Mouse (Mus musculus) stomach, postnatal 0 days (tissue): ENCODE results near the gene Ldha. TPM values are rescaled to one million over a fixed set of nuclear protein-coding genes. Genes with fewer than 3 reads are reported as not detected.
A peak's percentile ranks its signal among the peaks of the same experiment; 100 is the strongest.
"Not testable (repeated sequence)": the region's sequence is repeated elsewhere in the genome, so short reads cannot be mapped to it uniquely, and the experiment has no call there.

ENCODE experiments used
- ATAC-seq: fragments of 200-750 bp; cut with Nextera tagmentation; 2 replicates; pipeline ENCODE4 v1.8.0; 2017; ENCODE audit not compliant: low FRiP score, low TSS enrichment
- DNase-seq: peaks from one replicate; pipeline ENCODE4 v3.0.0-alpha.2; 2016; ENCODE audit warnings: low spot score
- H3K27ac ChIP-seq: fragments of 300-500 bp; sonication (generic); replicated peaks from 2 replicates; pipeline ENCODE4 v1.5.1; 2014; ENCODE audit warnings: mild to moderate bottlenecking, control low read depth
- H3K27me3 ChIP-seq: fragments of 300-500 bp; sonication (generic); 2 replicates; pipeline ENCODE4 v1.6.1; 2014; ENCODE audit warnings: low read length; ENCODE audit not compliant: control insufficient read depth, insufficient read depth
- H3K36me3 ChIP-seq: fragments of 300-500 bp; sonication (generic); 2 replicates; pipeline ENCODE4 v1.6.1; 2014; ENCODE audit warnings: low read length, mixed read lengths; ENCODE audit not compliant: control insufficient read depth, insufficient read depth
- H3K4me1 ChIP-seq: fragments of 300-500 bp; sonication (generic); replicated peaks from 2 replicates; pipeline ENCODE4 v1.6.1; 2014; ENCODE audit warnings: antibody characterized with exemption; ENCODE audit not compliant: control insufficient read depth, insufficient read depth
- H3K4me2 ChIP-seq: fragments of 300-500 bp; sonication (generic); replicated peaks from 2 replicates; pipeline ENCODE4 v1.6.1; 2014; ENCODE audit warnings: low read depth, mild to moderate bottlenecking, control low read depth, moderate library complexity
- H3K4me3 ChIP-seq: fragments of 300-500 bp; sonication (generic); 2 replicates; pipeline ENCODE4 v1.5.1; 2014; ENCODE audit warnings: low read depth, low read length, control low read depth
- H3K9ac ChIP-seq: fragments of 300-500 bp; sonication (generic); 2 replicates; pipeline ENCODE4 v1.6.1; 2014; ENCODE audit warnings: mild to moderate bottlenecking, low read length, control low read depth, mixed read lengths
- H3K9me3 ChIP-seq: fragments of 300-500 bp; sonication (generic); 2 replicates; pipeline ENCODE4 v1.6.1; 2016; ENCODE audit warnings: low read length; ENCODE audit not compliant: control insufficient read depth
- CTCF ChIP-seq: IDR thresholded peaks from 2 replicates; pipeline ENCODE4 v1.5.1; 2016; ENCODE audit warnings: antibody characterized with exemption, low read depth, mild to moderate bottlenecking, moderate library complexity
- EP300 ChIP-seq: optimal IDR thresholded peaks from 2 replicates; pipeline ENCODE3; 2016; ENCODE audit warnings: antibody characterized with exemption
- WGBS: fragments of 180-500 bp; shearing (Covaris S2); extraction: QIAGEN DNeasy Blood & Tissue Kit; methylation state at CpG from one replicate; pipeline ENCODE4 v1.1.7; 2014; 5-methylcytosine and 5-hydroxymethylcytosine counted together
- polyA plus RNA-seq: library from polyadenylated mRNA; unstranded; fragments of >200 nt; fragmentation: Nextera tagmentation; extraction: Ambion mirVana; gene quantifications from 2 replicates; pipeline ENCODE4 v1.2.1, GENCODE M21; 2015

Gene Ldha
- polyA plus RNA-seq, 1 experiment from 2014 or later, result 816 TPM

- H3K9ac ChIP-seq, result no peak overlapping the region
- no peak overlapping the region for H3K4me2 ChIP-seq
- ATAC-seq (no peak), DNase-seq (no peak)
- no peak overlapping the region for H3K4me3 ChIP-seq
- WGBS, result 94% methylated on average over 6 of the region's 6 CpGs
- H3K9me3 ChIP-seq, result no peaks in the 10 kb centered on the region
- H3K27me3 ChIP-seq, result no peaks in the 10 kb centered on the region
- no peak for TF ChIP-seq EP300
- TF ChIP-seq CTCF, result no peak; the same call in 1 of the 2 replicates
- H3K27ac ChIP-seq, result no peak overlapping the region
- H3K36me3 ChIP-seq, result peaks cover 13% of the 10 kb centered on the region
- H3K4me1 ChIP-seq, result no peaks in the 10 kb centered on the region
These were observed 30.9 kb upstream of the Ldha start for GRCm38 (mm10) chr7:46810325-46810724.

- Histone ChIP-seq H3K4me1 (no peaks in the 10 kb centered on the region), H3K27ac (no peak overlapping the region), H3K36me3 (peaks cover 21% of the 10 kb centered on the region), H3K27me3 (no peaks in the 10 kb centered on the region), H3K9ac (no peak overlapping the region), H3K9me3 (no peaks in the 10 kb centered on the region), H3K4me3 (no peak overlapping the region), H3K4me2 (no peak overlapping the region)
- ATAC-seq (no peak), DNase-seq (no peak)
- 90% methylated on average over 4 of the region's 4 CpGs for WGBS
- TF ChIP-seq EP300, result no peak
- no peak for TF ChIP-seq CTCF
These were observed 27.3 kb upstream of the Ldha start for GRCm38 (mm10) chr7:46814012-46814411.

GRCm38 (mm10) chr7:46820876-46821632 lies 20.2 kb upstream of the Ldha start:
- not testable (repeated sequence) for H3K4me3 ChIP-seq, ATAC-seq, H3K4me1 ChIP-seq, H3K9me3 ChIP-seq, H3K4me2 ChIP-seq, DNase-seq, H3K9ac ChIP-seq, H3K27ac ChIP-seq, H3K27me3 ChIP-seq
- WGBS, result 61% methylated on average over 15 of the region's 15 CpGs
- H3K36me3 ChIP-seq, result peaks cover 21% of the 10 kb centered on the region

GRCm38 (mm10) chr7:46827046-46827802 lies 14.1 kb upstream of the Ldha start:
- Histone ChIP-seq H3K36me3 (peaks cover 3% of the 10 kb centered on the region; the same call in 1 of the 2 replicates), H3K9ac (no peak overlapping the region), H3K27ac (no peak overlapping the region), H3K4me3 (no peak overlapping the region), H3K27me3 (no peaks in the 10 kb centered on the region), H3K4me2 (no peak overlapping the region; the same call in 1 of the 2 replicates), H3K9me3 (no peaks in the 10 kb centered on the region), H3K4me1 (no peaks in the 10 kb centered on the region)
- ATAC-seq, result 0 out of 2 replicates have a peak, but pooled peaks have one; percentile 54
- 45% methylated on average over 20 of the region's 20 CpGs for WGBS
- no peak for DNase-seq
- no peak for TF ChIP-seq EP300

- no peak for ATAC-seq
- Histone ChIP-seq H3K4me3 (no peak overlapping the region), H3K27ac (no peak overlapping the region), H3K9me3 (no peaks in the 10 kb centered on the region), H3K4me1 (no peaks in the 10 kb centered on the region), H3K27me3 (no peaks in the 10 kb centered on the region), H3K4me2 (no peak overlapping the region; the same call in 1 of the 2 replicates), H3K9ac (no peak overlapping the region), H3K36me3 (no peaks in the 10 kb centered on the region)
- DNase-seq, result no peak
- no peak for TF ChIP-seq CTCF
- TF ChIP-seq EP300, result no peak
- WGBS, result 91% methylated on average over 2 of the region's 2 CpGs
These were observed 13.5 kb upstream of the Ldha start for GRCm38 (mm10) chr7:46827803-46828184.

- Histone ChIP-seq H3K4me2 (no peak overlapping the region), H3K27me3 (no peaks in the 10 kb centered on the region), H3K4me3 (no peak overlapping the region), H3K4me1 (no peaks in the 10 kb centered on the region), H3K9me3 (no peaks in the 10 kb centered on the region), H3K27ac (no peak overlapping the region), H3K36me3 (no peaks in the 10 kb centered on the region), H3K9ac (no peak overlapping the region)
- DNase-seq (no peak), ATAC-seq (no peak)
- 78% methylated on average over 12 of the region's 12 CpGs for WGBS
- TF ChIP-seq CTCF, result no peak
- TF ChIP-seq EP300, result no peak
These were observed 11.4 kb upstream of the Ldha start for GRCm38 (mm10) chr7:46829911-46830310.
